Mouse (Mus musculus): ENCODE data around the gene Npy5r.

DNA sequence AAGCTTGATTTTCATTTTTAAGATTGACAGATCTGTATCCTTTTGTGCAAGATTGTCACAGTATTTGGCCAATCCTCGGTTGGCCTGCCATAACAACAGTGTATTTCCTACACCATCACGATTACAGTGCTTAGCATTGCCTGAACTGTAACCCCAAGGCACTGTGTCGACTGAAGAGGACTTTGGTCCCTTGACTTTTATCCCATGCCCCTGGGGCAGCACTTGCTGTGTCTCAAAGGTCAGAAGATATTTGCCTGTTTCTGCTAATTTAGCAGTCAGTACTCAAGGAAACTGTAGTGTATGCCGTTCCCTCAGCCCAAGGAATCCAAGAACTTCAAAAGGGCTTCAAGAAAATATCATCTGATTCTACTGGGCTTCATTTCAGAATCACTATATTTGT, 871 bp upstream of the Npy5r start:
- no peak for TF ChIP-seq FLI1 (IDR thresholded peaks at IDR 0.05; ENCODE audit: low read length)
- no peak for TF ChIP-seq GATA1 (IDR thresholded peaks at IDR 0.05; ENCODE audit: borderline replicate concordance, low read length)
